Comparison of ENCODE assay signal across 25 mouse cellular contexts in genomic region chr5:73367906-73368305, GRCm38 (mm10). TPM values are rescaled to one million over a fixed set of nuclear protein-coding genes. Genes with fewer than 3 reads are reported as not detected.
DNase-seq lines count a peak whose midpoint lies in the region; ATAC-seq and TF ChIP-seq lines count a peak whose summit lies in the region.
"Had no signal": no experiment of that assay in that cellular context is flagged by ENCODE, and none has a peak within 500 bp of the region (broad histone marks: within the 10 kb centered on the region; RNA-seq: fewer than 3 reads in every experiment).

No protein-coding gene starts in this region.

- no peak overlapping the region for H3ac ChIP-seq in C2C12 (ENCODE audit: control insufficient read depth, insufficient read length, low read depth)

- H3K4me1 ChIP-seq in stomach, postnatal 0 days (replicated peaks; ENCODE audit: control insufficient read depth, insufficient read depth), result no peaks in the 10 kb centered on the region
- H3K4me1 ChIP-seq: embryonic facial prominence, embryonic 12.5 days; forebrain, embryonic 15.5 days; hindbrain, embryonic 10.5 days; intestine, embryonic 15.5 days had no signal

- H3K79me2 ChIP-seq in C2C12 (ENCODE audit: control insufficient read depth, insufficient read depth), result no peaks in the 10 kb centered on the region

- DNase-seq in ES-CJ7 (ENCODE audit: low read depth, low spot score) (peak; percentile 86), MN1 (ENCODE audit: low spot score) (no peak)
- no peak for DNase-seq in stomach, postnatal 0 days (ENCODE audit: low spot score)
- no peak for DNase-seq in adrenal gland, adult (ENCODE audit: inconsistent age in 2 of 2, low spot score in 1 of 2)
- no peak for DNase-seq in right cerebral cortex, adult 18-20 months
- DNase-seq: adrenal gland, postnatal 14 days; B cell, adult 2 months; cerebellum, adult 18-20 months; cerebellum, postnatal 10 days; gastrocnemius, postnatal 14 days; kidney, adult 18-20 months had no signal

- H3K9ac ChIP-seq in stomach, postnatal 0 days (ENCODE audit: low read length), result no peak overlapping the region
- H3K9ac ChIP-seq: embryonic facial prominence, embryonic 12.5 days; forebrain, embryonic 15.5 days; heart, embryonic 12.5 days; hindbrain, embryonic 14.5 days; intestine, embryonic 15.5 days had no signal

- no peak for TF ChIP-seq EP300 in stomach, postnatal 0 days (optimal IDR thresholded peaks at IDR 0.05)

- H3K9me3 ChIP-seq in stomach, postnatal 0 days (ENCODE audit: control insufficient read depth, low read length), result no peaks in the 10 kb centered on the region
- H3K9me3 ChIP-seq: embryonic facial prominence, embryonic 12.5 days; forebrain, embryonic 15.5 days; heart, embryonic 12.5 days; hindbrain, embryonic 10.5 days; intestine, embryonic 15.5 days had no signal

- no peaks in the 10 kb centered on the region for H3K36me3 ChIP-seq in C2C12 (ENCODE audit: control insufficient read depth, insufficient read depth)
- H3K36me3 ChIP-seq in stomach, postnatal 0 days (ENCODE audit: control insufficient read depth, insufficient read depth, low read length), result no peaks in the 10 kb centered on the region
- H3K36me3 ChIP-seq: embryonic facial prominence, embryonic 12.5 days; forebrain, embryonic 15.5 days; heart, embryonic 12.5 days; hindbrain, embryonic 10.5 days; intestine, embryonic 15.5 days had no signal

- no peak overlapping the region for H3K4me2 ChIP-seq in stomach, postnatal 0 days (replicated peaks; ENCODE audit: low read depth)
- H3K4me2 ChIP-seq: embryonic facial prominence, embryonic 12.5 days; forebrain, embryonic 15.5 days; heart, embryonic 12.5 days; hindbrain, embryonic 14.5 days; intestine, embryonic 15.5 days had no signal

- no peak for TF ChIP-seq CTCF in C2C12 (IDR thresholded peaks at IDR 0.05; ENCODE audit: control insufficient read depth, insufficient read depth, insufficient read length)
- TF ChIP-seq CTCF in stomach, postnatal 0 days (IDR thresholded peaks at IDR 0.05; ENCODE audit: low read depth), result no peak

- ATAC-seq in common myeloid progenitor, adult 5-6 weeks (replicated peaks; ENCODE audit: low read depth, poor library complexity, severe bottlenecking), result 0 out of 2 replicates have a peak, but pooled peaks have one; percentile 22
- peak; percentile 22; the same call in 1 of the 2 replicates for ATAC-seq in stomach, postnatal 0 days (ENCODE audit: low FRiP score, low TSS enrichment)
- ATAC-seq: forebrain, embryonic 15.5 days; intestine, embryonic 15.5 days had no signal

- H3K4me3 ChIP-seq in C2C12 (ENCODE audit: insufficient read depth, poor library complexity, severe bottlenecking), result no peak overlapping the region
- no peak overlapping the region for H3K4me3 ChIP-seq in stomach, postnatal 0 days (ENCODE audit: low read depth, low read length)
- H3K4me3 ChIP-seq: embryonic facial prominence, embryonic 12.5 days; forebrain, embryonic 15.5 days; heart, embryonic 12.5 days; hindbrain, embryonic 10.5 days; intestine, embryonic 15.5 days had no signal

- no peaks in the 10 kb centered on the region for H3K27me3 ChIP-seq in C2C12 (ENCODE audit: control insufficient read depth, insufficient read depth, insufficient read length)
- no peaks in the 10 kb centered on the region for H3K27me3 ChIP-seq in stomach, postnatal 0 days (ENCODE audit: control insufficient read depth, insufficient read depth, low read length)
- H3K27me3 ChIP-seq: embryonic facial prominence, embryonic 12.5 days; forebrain, embryonic 15.5 days; heart, embryonic 12.5 days; intestine, embryonic 15.5 days had no signal

- H3K79me3 ChIP-seq in C2C12 (ENCODE audit: low read depth), result no peaks in the 10 kb centered on the region

- peak overlapping the region; percentile 35 for H3K27ac ChIP-seq in stomach, postnatal 0 days (replicated peaks)
- H3K27ac ChIP-seq: embryonic facial prominence, embryonic 12.5 days; forebrain, embryonic 15.5 days; hindbrain, embryonic 10.5 days; hindbrain, embryonic 14.5 days; intestine, embryonic 15.5 days had no signal

- 43% methylated on average over 4 of the region's 4 CpGs for WGBS in stomach, postnatal 0 days

TF ChIP-seq in C2C12, 6 proteins besides CTCF, POLR2A, EP300 and RAD21:
- peak; percentile 7 for TF ChIP-seq MYOD1 (IDR thresholded peaks at IDR 0.05; ENCODE audit: control insufficient read depth, insufficient read length, low read depth)
- no peak for TF ChIP-seq USF1 (IDR thresholded peaks at IDR 0.05; ENCODE audit: low read depth)

RNA-seq across cellular contexts. Expression of gene Ociad2, which starts 27.1 kb away (rescaled TPM):
- 7.1 TPM for polyA plus RNA-seq in C2C12 (2012; fragmentation: generic; extraction: Trizol)
- total RNA-seq in common myeloid progenitor, adult 5-6 weeks (2017), result 8.9 and 23.2 TPM in 2 replicates
- 162 and 173 TPM in 2 replicates for polyA plus RNA-seq in stomach, postnatal 0 days (2015; fragmentation: Nextera tagmentation; extraction: Ambion mirVana)

RNA-seq across cellular contexts. Expression of gene Cwh43, which starts 38.0 kb away (rescaled TPM):
- polyA plus RNA-seq in C2C12 (2012; fragmentation: generic; extraction: Trizol), result not detected
- total RNA-seq in common myeloid progenitor, adult 5-6 weeks (2017), result not detected in 2 replicates
- polyA plus RNA-seq in stomach, postnatal 0 days (2015; fragmentation: Nextera tagmentation; extraction: Ambion mirVana), result 8.6 and 10.9 TPM in 2 replicates
- total RNA-seq: adrenal gland, adult 18-20 months; adrenal gland, postnatal 14 days; gastrocnemius, postnatal 14 days; granulocyte monocyte progenitor cell, adult 5-6 weeks; heart, adult 8-10 months; heart, postnatal 25 days had no signal
- polyA plus RNA-seq: embryonic facial prominence, embryonic 12.5 days; forebrain, embryonic 11.5 days; heart, embryonic 12.5 days; heart, embryonic 16.5 days; hindbrain, embryonic 10.5 days had no signal

Comparison
In these comparisons a context has a peak if more than half of its experiments do, and no peak if none do; other contexts are left out.
1. RNA of gene Ociad2, which starts 27.1 kb away (polyA plus RNA-seq): 162 to 173 TPM in stomach, postnatal 0 days; 7.1 TPM in C2C12 (single experiment); every median in the first group is over 10 times any median in the second.